ENCODE assay signal across 1 mouse cellular context in genomic region chrX:74085601-74086038, GRCm38 (mm10).
TF ChIP-seq lines count a peak whose summit lies in the region.

No protein-coding gene starts in this region.

TF ChIP-seq in CH12.LX, 34 proteins besides CTCF, POLR2A, EP300 and RAD21 (continued from another document):
- TF ChIP-seq USF2 (conservative IDR thresholded peaks at IDR 0.05; ENCODE audit: low read depth, low read length) (no peak), RCOR1 (conservative IDR thresholded peaks at IDR 0.05; ENCODE audit: low read depth, low read length) (no peak), MAFK (IDR thresholded peaks at IDR 0.05; ENCODE audit: insufficient replicate concordance, low read length) (no peak), PAX5 (IDR thresholded peaks at IDR 0.05; ENCODE audit: low read length) (no peak), NELFE (IDR thresholded peaks at IDR 0.05; ENCODE audit: low read depth, low read length) (peak; percentile 49; the same call in 1 of the 2 replicates), KAT2A (IDR thresholded peaks at IDR 0.05; ENCODE audit: insufficient replicate concordance, low read length) (no peak), ZMIZ1 (IDR thresholded peaks at IDR 0.05; ENCODE audit: low read depth, low read length) (no peak), ZKSCAN1 (IDR thresholded peaks at IDR 0.05; ENCODE audit: borderline replicate concordance, low read depth, low read length) (no peak), POLR2AphosphoS2 (IDR thresholded peaks at IDR 0.05; ENCODE audit: low read depth, low read length) (no peak), JUND (conservative IDR thresholded peaks at IDR 0.05; ENCODE audit: low read depth, low read length) (no peak), UBTF (IDR thresholded peaks at IDR 0.05; ENCODE audit: low read depth, low read length) (no peak), SMC3 (IDR thresholded peaks at IDR 0.05; ENCODE audit: low read depth, low read length) (no peak), CHD1 (IDR thresholded peaks at IDR 0.05; ENCODE audit: low read depth, low read length) (no peak), MYC (IDR thresholded peaks at IDR 0.05; ENCODE audit: low read depth, low read length) (no peak), MEF2A (IDR thresholded peaks at IDR 0.05; ENCODE audit: borderline replicate concordance, low read depth, low read length) (no peak), ELF1 (IDR thresholded peaks at IDR 0.05; ENCODE audit: low read depth, low read length) (peak; percentile 43; the same call in 1 of the 2 replicates)
